28 mouse cellular contexts compared by ENCODE assay signal in the genomic region with DNA sequence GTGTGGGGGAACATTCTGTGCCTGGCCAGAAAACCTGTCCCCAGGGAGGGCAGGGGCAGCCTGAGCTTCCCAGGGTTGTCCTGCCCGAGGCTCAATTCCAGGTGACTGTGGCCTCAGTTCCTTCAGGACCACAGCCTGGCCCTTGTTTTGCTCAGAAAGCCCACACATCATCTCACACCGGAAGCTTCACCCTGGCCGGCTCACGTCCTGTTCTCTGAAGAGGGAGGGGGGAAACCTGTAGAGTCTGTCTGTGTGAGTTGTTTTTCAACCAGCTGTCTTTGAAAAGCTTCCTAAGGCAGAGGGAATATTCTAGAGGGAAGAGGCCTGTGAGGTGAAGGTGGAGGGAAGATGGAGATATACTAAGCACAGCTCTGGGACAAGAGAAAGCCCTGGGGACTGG. TPM values are rescaled to one million over a fixed set of nuclear protein-coding genes. Genes with fewer than 3 reads are reported as not detected.
A peak's percentile ranks its signal among the peaks of the same experiment; 100 is the strongest.
DNase-seq lines count a peak whose midpoint lies in the region; ATAC-seq and TF ChIP-seq lines count a peak whose summit lies in the region.
"Had no signal": no experiment of that assay in that cellular context is flagged by ENCODE, and none has a peak within 500 bp of the region (broad histone marks: within the 10 kb centered on the region; RNA-seq: fewer than 3 reads in every experiment).

No protein-coding gene starts in this region.

- H3K27me3 ChIP-seq in spleen, adult 2 months (ENCODE audit: control insufficient read depth, insufficient read depth, low read length) = no peaks in the 10 kb centered on the region
- H3K27me3 ChIP-seq in small intestine, adult 2 months (ENCODE audit: control insufficient read depth, insufficient read depth, low read length) = no peaks in the 10 kb centered on the region
- H3K27me3 ChIP-seq: embryonic facial prominence, embryonic 12.5 days; midbrain, embryonic 15.5 days; neural tube, embryonic 13.5 days had no signal

- H3K36me3 ChIP-seq in spleen, adult 2 months (ENCODE audit: control insufficient read depth, insufficient read depth, low read length) = no peaks in the 10 kb centered on the region
- H3K36me3 ChIP-seq in small intestine, adult 2 months (ENCODE audit: control insufficient read depth, insufficient read depth, low read length) = no peaks in the 10 kb centered on the region
- H3K36me3 ChIP-seq: embryonic facial prominence, embryonic 12.5 days; forebrain, embryonic 12.5 days; heart, embryonic 15.5 days; hindbrain, embryonic 15.5 days; midbrain, embryonic 15.5 days; neural tube, embryonic 13.5 days had no signal

- WGBS in spleen, adult 2 months = 5% methylated on average over 4 of the region's 4 CpGs
- WGBS in small intestine, adult 2 months = 24% methylated on average over 4 of the region's 4 CpGs

- H3K27ac ChIP-seq in spleen, adult 2 months (ENCODE audit: insufficient read depth, low read length) = peak overlapping the region; percentile 67
- H3K27ac ChIP-seq in small intestine, adult 2 months (ENCODE audit: insufficient read depth, low read depth, low read length) = peak overlapping the region; percentile 41
- H3K27ac ChIP-seq: embryonic facial prominence, embryonic 12.5 days; forebrain, embryonic 12.5 days; heart, embryonic 15.5 days; hindbrain, embryonic 15.5 days; liver, embryonic 14.5 days; midbrain, embryonic 15.5 days; neural tube, embryonic 13.5 days had no signal

- TF ChIP-seq POLR2A in spleen, adult 2 months (IDR thresholded peaks at IDR 0.05; ENCODE audit: low read depth, low read length) = no peak
- no peak for TF ChIP-seq POLR2A in small intestine, adult 2 months (IDR thresholded peaks at IDR 0.05; ENCODE audit: low read depth, low read length)

- peak; percentile 75 for ATAC-seq in activated CD4-positive, CD25-positive, alpha-beta regulatory T cell, adult 4 months
- no peak for ATAC-seq in cerebellum, adult (ENCODE audit: insufficient number of reproducible peaks, low FRiP score, low TSS enrichment)
- no peak for ATAC-seq in granulocyte monocyte progenitor cell, adult 5-6 weeks (replicated peaks; ENCODE audit: poor library complexity, severe bottlenecking)
- ATAC-seq: midbrain, embryonic 15.5 days had no signal

- intact Hi-C loops in heart, postnatal 25 days (cut with DNase I) = no loop called here

- TF ChIP-seq CTCF in spleen, adult 2 months (IDR thresholded peaks at IDR 0.05; ENCODE audit: extremely low read depth, insufficient read depth, insufficient read length, insufficient replicate concordance) = no peak
- no peak for TF ChIP-seq CTCF in small intestine, adult 2 months (IDR thresholded peaks at IDR 0.05; ENCODE audit: extremely low read depth, insufficient read length, insufficient replicate concordance, low read depth, low read length)

- DNase-seq in spleen, adult 2 months (ENCODE audit: low read depth in 1 of 2, low spot score in 2 of 2) = peak in 1 of 2 experiments; percentile 22
- no peak for DNase-seq in spleen, adult 12 weeks (ENCODE audit: low spot score)
- DNase-seq in B cell, adult 2 months = peak; percentile 21 to 28
- DNase-seq in heart, postnatal 25 days (ENCODE audit: low spot score) = no peak
- DNase-seq: adrenal gland, postnatal 25 days; cerebellum, adult 11 months; cerebellum, postnatal 25 days; heart, postnatal 4 days; kidney, adult 18-20 months; kidney, postnatal 4 days; lung, embryonic 14.5 days; lung, postnatal 36 days; retina, postnatal 1 day; right cerebral cortex, postnatal 25 days had no signal

- no peak overlapping the region for H3K4me3 ChIP-seq in spleen, adult 2 months (ENCODE audit: extremely low read depth, insufficient read depth, insufficient read length)
- H3K4me3 ChIP-seq in small intestine, adult 2 months (ENCODE audit: low read depth, low read length) = no peak overlapping the region
- H3K4me3 ChIP-seq: embryonic facial prominence, embryonic 12.5 days; erythroblast, embryonic 14.5 days; forebrain, embryonic 12.5 days; heart, embryonic 15.5 days; hindbrain, embryonic 15.5 days; midbrain, embryonic 15.5 days; neural tube, embryonic 13.5 days had no signal

- peaks cover 9% of the 10 kb centered on the region; the same call in 1 of the 2 replicates for H3K4me1 ChIP-seq in spleen, adult 2 months (ENCODE audit: control insufficient read depth, insufficient read depth, insufficient read length)
- no peaks in the 10 kb centered on the region; the same call in none of the 2 replicates for H3K4me1 ChIP-seq in small intestine, adult 2 months (ENCODE audit: control insufficient read depth, insufficient read depth, insufficient read length, low read length)
- H3K4me1 ChIP-seq: forebrain, embryonic 12.5 days; heart, embryonic 15.5 days; hindbrain, embryonic 15.5 days; midbrain, embryonic 15.5 days; neural tube, embryonic 13.5 days had no signal

RNA-seq across cellular contexts. Expression of a gene that starts 17.7 kb away (rescaled TPM):
- 33.7 and 38.5 TPM in 2 replicates for polyA plus RNA-seq in spleen, adult 2 months (2012; rRNA removed)
- 10 to 100 TPM; 12.8 to 17.6 TPM for polyA plus RNA-seq in activated CD4-positive, CD25-positive, alpha-beta regulatory T cell, adult 4 months (2017; shearing (Covaris generic))
- polyA plus RNA-seq in small intestine, adult 2 months (2012; rRNA removed) = 7.2 and 23.7 TPM in 2 replicates
- total RNA-seq in heart, postnatal 25 days (2021) = under 1 TPM; 0.31 to 0.50 TPM
- 45.8 and 50.6 TPM in 2 replicates for total RNA-seq in granulocyte monocyte progenitor cell, adult 5-6 weeks (2014; fragmentation: Nextera tagmentation)
- total RNA-seq in granulocyte monocyte progenitor cell, adult 5-6 weeks (2017) = 5.8 and 7.2 TPM in 2 replicates
- total RNA-seq: left cerebral cortex, postnatal 14 days had no signal
- polyA plus RNA-seq: kidney, embryonic 16.5 days; midbrain, embryonic 15.5 days had no signal

Comparison
In these comparisons a context has a peak if more than half of its experiments do, and no peak if none do; other contexts are left out.
1. DNase-seq: peak in B cell, adult 2 months (2 of 2); none in spleen, adult 12 weeks (single experiment) and heart, postnatal 25 days (single experiment).